Mouse (Mus musculus): ENCODE data around the gene Soat2.

Gene Soat2

GRCm38 (mm10) chr15:102113674-102114073 is 36.7 kb upstream of the Soat2 start:
- no peak for DNase-seq (ENCODE audit: low read depth, low spot score)

GRCm38 (mm10) chr15:102114651-102115260 is 35.6 kb upstream of the Soat2 start:
- DNase-seq (ENCODE audit: low read depth, low spot score): no peak

GRCm38 (mm10) chr15:102115731-102116231 is 34.5 kb upstream of the Soat2 start:
- DNase-seq (ENCODE audit: low read depth, low spot score): no peak

GRCm38 (mm10) chr15:102116753-102117415 is 33.4 kb upstream of the Soat2 start:
- DNase-seq (ENCODE audit: low read depth, low spot score): no peak

GRCm38 (mm10) chr15:102117461-102118443 is 32.6 kb upstream of the Soat2 start:
- DNase-seq (ENCODE audit: low read depth, low spot score): no peak

GRCm38 (mm10) chr15:102118591-102118990 is 31.7 kb upstream of the Soat2 start:
- no peak for DNase-seq (ENCODE audit: low read depth, low spot score)

- DNase-seq (ENCODE audit: low read depth, low spot score): no peak
Measured at GRCm38 (mm10) chr15:102119121-102119830, 31.1 kb upstream of the Soat2 start.

GRCm38 (mm10) chr15:102119831-102120170 is 30.5 kb upstream of the Soat2 start:
- DNase-seq (ENCODE audit: low read depth, low spot score): no peak

GRCm38 (mm10) chr15:102120530-102120929 is 29.8 kb upstream of the Soat2 start:
- no peak for DNase-seq (ENCODE audit: low read depth, low spot score)

- DNase-seq (ENCODE audit: low read depth, low spot score): no peak
Measured at GRCm38 (mm10) chr15:102126303-102126702, 24.0 kb upstream of the Soat2 start.

GRCm38 (mm10) chr15:102133314-102133713 is 17.0 kb upstream of the Soat2 start:
- DNase-seq (ENCODE audit: low read depth, low spot score): no peak

- DNase-seq (ENCODE audit: low read depth, low spot score): no peak
Measured at GRCm38 (mm10) chr15:102134709-102135108, 15.6 kb upstream of the Soat2 start.

GRCm38 (mm10) chr15:102135522-102136128 is 14.7 kb upstream of the Soat2 start:
- DNase-seq (ENCODE audit: low read depth, low spot score): no peak

- DNase-seq (ENCODE audit: low read depth, low spot score): peak; percentile 97
Measured at GRCm38 (mm10) chr15:102136129-102136758, 14.1 kb upstream of the Soat2 start, which contains the start of gene Spryd3. TSS of gene Spryd3 (minus strand) at chr15:102136234.

GRCm38 (mm10) chr15:102141120-102141519 is 9.2 kb upstream of the Soat2 start:
- no peak for DNase-seq (ENCODE audit: low read depth, low spot score)

- peak; percentile 44 for DNase-seq (ENCODE audit: low read depth, low spot score)
Measured at GRCm38 (mm10) chr15:102142914-102143912, 7.1 kb upstream of the Soat2 start.

- DNase-seq (ENCODE audit: low read depth, low spot score): no peak
Measured at GRCm38 (mm10) chr15:102144274-102144711, 6.0 kb upstream of the Soat2 start, which contains the start of gene Igfbp6. TSS of gene Igfbp6 (plus strand) at chr15:102144362.

- no peak for DNase-seq (ENCODE audit: low read depth, low spot score)
Measured at GRCm38 (mm10) chr15:102144726-102145125, 5.6 kb upstream of the Soat2 start.

GRCm38 (mm10) chr15:102145330-102145729 is 5.0 kb upstream of the Soat2 start:
- DNase-seq (ENCODE audit: low read depth, low spot score): no peak
